Mouse (Mus musculus) cerebral cortex, adult 2 months (tissue): Measurements from ENCODE around the gene Btd.

Experiments
- WGBS: fragments of 180-500 bp; shearing (Covaris S2); methylation state at CpG from one replicate; pipeline ENCODE4 v1.1.7; 2018; 5-methylcytosine and 5-hydroxymethylcytosine counted together

Btd gene

DNA sequence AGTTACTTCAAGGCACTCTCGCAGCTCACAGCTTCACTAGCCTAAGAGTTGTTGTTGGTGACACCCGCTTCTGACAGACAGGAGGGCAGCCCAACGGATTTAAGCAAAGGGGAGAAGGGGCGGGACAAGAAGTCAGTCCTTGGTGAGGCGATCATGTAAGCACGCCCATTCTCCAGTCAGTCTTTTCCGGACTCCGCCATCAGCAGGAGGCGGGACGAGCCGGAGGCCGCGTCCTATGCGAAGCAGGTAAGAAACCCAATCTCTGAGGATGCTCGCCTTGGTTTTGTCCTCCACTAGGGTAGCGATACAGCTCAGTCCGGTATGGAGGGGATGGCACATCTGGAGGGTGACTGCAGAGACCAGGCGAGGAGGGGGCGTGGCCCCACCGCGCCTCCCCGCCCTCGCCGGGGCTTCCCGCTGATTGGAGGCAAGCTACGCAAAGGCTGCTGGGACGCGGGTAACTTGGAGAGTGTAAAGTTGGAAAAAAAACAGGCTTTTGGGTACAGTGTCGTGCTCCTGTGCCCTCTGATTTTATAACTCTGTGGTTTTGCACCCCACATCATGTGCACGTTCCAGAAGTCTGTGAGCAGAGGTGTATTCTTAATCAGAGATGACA lies at the start of gene Btd, which contains the start of gene Hacl1:
TSS of gene Btd (plus strand) at position 139 of the 616 bp plus-strand sequence.
TSS of gene Hacl1 (minus strand) at position 397 of the 616 bp plus-strand sequence.
- WGBS: under 1% methylated on average over 30 of the region's 30 CpGs

- WGBS: 90% methylated on average over 3 of the region's 3 CpGs
These were observed 49.6 kb upstream of the Btd start, which contains the start of gene Colq for GRCm38 (mm10) chr14:31591243-31591642. TSS of gene Colq (minus strand) at chr14:31591343.

DNA sequence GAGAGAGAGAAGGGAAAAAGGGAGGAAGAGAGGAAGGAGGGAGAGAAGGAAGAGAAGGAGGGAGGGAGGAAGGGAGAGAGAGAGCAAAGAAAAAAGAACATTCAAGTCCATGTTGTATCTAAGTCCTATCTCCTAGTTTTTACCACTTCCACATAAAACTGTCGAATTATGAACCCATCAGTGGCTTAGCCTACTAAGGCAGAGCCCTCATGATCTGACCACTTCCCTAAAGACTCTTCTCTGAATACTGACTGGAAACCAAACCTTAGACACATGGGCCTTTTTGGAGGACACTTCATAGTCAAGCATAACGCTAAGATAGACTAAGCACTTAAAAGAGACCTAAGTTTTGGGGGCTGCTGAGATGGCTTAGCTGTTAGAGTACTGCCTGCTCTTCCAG lies 47.8 kb upstream of the Btd start:
- WGBS: 80% methylated on average over 2 of the region's 2 CpGs

DNA sequence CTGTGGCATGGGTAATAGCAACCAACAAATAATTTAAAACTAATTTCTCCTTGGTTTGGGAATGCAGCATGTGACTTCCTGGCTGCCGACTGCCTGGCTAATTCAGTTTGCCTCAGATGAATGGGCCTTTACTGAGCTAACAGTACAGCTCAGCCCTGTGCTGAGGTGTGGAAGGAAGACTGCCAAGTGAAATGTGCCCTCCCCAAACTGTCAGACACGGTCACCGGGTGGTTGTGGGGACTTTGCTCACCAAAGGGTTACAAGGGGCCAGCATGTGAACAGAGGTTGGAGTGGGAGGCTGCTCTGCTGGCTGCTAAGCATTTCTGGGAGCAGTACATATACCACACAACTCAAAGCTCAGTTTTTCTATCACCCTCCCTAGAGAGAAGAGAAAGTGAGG lies 46.1 kb upstream of the Btd start:
- WGBS: 51% methylated on average over 3 of the region's 3 CpGs

GRCm38 (mm10) chr14:31596408-31596807 lies 44.4 kb upstream of the Btd start:
- WGBS: 87% methylated on average over 7 of the region's 7 CpGs

GRCm38 (mm10) chr14:31597446-31597845 lies 43.4 kb upstream of the Btd start:
- 94% methylated on average over 4 of the region's 4 CpGs for WGBS

- WGBS: 96% methylated on average over 14 of the region's 14 CpGs
These were observed 38.8 kb upstream of the Btd start for GRCm38 (mm10) chr14:31601908-31602615.

DNA sequence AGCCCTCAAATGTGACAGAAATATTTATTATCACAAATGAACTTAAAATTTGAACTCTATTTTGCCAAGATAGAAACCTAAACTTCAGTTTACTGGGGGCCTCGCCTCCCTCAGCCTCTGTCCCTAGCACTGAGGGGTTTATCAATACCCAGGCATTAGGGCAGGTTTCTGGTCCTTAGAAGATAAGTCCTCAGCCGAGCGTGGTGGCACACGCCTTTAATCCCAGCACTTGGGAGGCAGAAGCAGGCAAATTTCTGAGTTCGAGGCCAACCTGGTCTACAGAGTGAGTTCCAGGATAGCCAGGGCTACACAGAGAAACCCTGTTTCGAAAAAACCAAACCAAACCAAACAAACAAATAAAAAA lies 38.2 kb upstream of the Btd start:
- WGBS: 95% methylated on average over 6 of the region's 6 CpGs

- 83% methylated on average over 5 of the region's 5 CpGs for WGBS
These were observed 35.9 kb upstream of the Btd start for GRCm38 (mm10) chr14:31604916-31605315.

- WGBS: 69% methylated on average over 6 of the region's 6 CpGs
These were observed 35.3 kb upstream of the Btd start for GRCm38 (mm10) chr14:31605514-31605913.

GRCm38 (mm10) chr14:31611986-31612385 lies 28.8 kb upstream of the Btd start:
- 68% methylated on average over 4 of the region's 4 CpGs for WGBS

GRCm38 (mm10) chr14:31613671-31614070 lies 27.2 kb upstream of the Btd start:
- WGBS: 88% methylated on average over 5 of the region's 5 CpGs

GRCm38 (mm10) chr14:31617204-31617603 lies 23.6 kb upstream of the Btd start:
- WGBS: 54% methylated on average over 9 of the region's 9 CpGs

GRCm38 (mm10) chr14:31617997-31618396 lies 22.8 kb upstream of the Btd start:
- WGBS: 87% methylated on average over 3 of the region's 3 CpGs

GRCm38 (mm10) chr14:31620591-31621223 lies 20.1 kb upstream of the Btd start:
- WGBS: 69% methylated on average over 9 of the region's 9 CpGs

GRCm38 (mm10) chr14:31622748-31623147 lies 18.1 kb upstream of the Btd start:
- WGBS: 61% methylated on average over 12 of the region's 12 CpGs

GRCm38 (mm10) chr14:31630677-31631076 lies 10.2 kb upstream of the Btd start:
- WGBS: 64% methylated on average over 7 of the region's 7 CpGs

DNA sequence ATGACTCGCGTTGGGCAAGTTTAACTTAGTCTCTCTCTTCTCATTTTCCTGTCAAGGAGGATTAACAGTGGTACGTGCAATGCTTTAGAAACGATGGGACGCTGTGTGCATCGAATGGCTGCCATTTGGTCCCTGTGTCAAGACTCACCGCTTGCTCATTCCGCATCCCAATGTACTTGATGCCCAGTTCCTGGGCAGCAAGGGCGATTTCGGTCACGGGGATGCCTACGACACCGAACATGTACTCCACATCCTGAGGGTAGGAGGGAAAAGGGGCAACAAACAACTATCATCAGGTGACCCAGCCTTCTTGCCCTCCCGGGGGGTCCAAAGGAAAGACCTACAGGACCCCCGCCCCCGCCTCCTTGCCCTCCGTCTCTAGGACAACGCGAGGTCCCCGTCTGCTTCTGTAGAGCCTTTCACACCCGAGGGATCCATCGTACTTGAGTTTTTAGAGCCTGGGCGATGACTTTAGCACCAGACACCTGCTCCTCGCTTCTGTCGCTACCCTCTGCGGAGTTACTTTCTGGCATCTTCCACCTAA lies 410 bp upstream of the Btd start, which contains the start of gene Gm49387:
TSS of gene Gm49387 (minus strand) at position 533 of the 544 bp plus-strand sequence.
- 3% methylated on average over 26 of the region's 26 CpGs for whole genome bisulfite sequencing

GRCm38 (mm10) chr14:31641506-31642155 lies 803 bp downstream of the Btd start:
- WGBS: 65% methylated on average over 9 of the region's 9 CpGs

DNA sequence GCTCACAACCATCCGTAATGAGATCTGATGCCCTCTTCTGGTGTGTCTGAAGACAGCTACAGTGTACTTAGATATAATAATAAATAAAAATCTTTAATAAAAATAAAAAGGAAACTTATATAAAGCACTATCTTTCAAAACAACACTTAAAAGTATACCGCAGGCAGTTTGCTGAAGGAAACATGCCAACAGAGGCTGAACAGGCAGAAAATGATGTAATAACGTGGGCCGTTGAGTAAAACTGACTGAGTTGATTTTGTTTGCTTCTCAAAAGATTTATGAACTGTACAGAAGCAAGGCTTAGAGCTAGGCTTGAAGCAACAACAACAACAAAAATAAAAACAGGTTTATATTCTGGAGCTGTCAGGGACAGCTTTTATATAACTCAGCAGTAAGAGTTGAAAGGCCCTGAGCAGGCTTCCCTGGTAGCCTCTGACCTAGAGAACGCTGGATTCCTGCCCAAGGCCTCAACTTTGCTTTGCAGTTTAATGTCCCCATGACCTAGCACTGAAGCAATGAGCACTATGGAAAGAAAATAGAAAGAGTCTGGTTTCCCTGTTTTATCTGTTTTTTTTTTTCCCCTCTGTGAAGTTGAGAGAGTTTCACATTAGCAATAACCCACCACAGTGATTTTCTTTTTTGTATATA lies 3.5 kb downstream of the Btd start:
- 91% methylated on average over 5 of the region's 5 CpGs for WGBS

DNA sequence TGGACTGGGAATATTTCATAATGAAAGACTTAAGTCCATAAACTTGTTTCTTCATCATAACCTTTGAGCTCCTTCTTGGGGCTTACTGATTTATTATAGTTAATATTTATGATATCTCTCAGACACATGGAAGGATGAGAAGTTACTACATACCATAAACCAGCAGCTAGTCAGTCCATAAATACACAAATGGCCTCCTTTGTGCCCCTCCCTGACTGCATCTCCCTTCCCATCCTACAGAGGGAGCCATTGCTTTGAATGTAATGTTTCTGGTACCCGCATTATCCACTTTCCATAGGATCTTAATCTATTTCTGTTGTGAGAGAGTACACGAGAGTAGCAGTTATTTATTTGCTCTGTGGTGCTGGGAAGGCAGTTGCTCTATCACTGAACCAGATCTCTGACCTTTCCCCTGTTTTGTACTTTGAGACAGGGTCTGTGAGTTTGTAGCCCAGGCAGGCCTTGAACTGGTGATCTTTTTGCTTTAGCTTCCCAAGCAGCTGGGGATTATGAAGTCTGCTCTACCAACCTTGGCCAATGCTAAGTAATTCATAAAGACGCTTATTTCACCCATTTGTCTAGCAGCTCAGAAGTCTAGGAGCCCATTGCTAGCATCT lies 4.2 kb downstream of the Btd start:
- WGBS: 72% methylated on average over 3 of the region's 3 CpGs
